Mouse (Mus musculus) ES-E14 (cell line): ENCODE measurements around the gene Kcnj12.

Experiments used
- CHD2 ChIP-seq: IDR thresholded peaks from 2 replicates; pipeline ENCODE4 v1.6.1; 2014; ENCODE audit warnings: mild to moderate bottlenecking, low read depth, low read length, inconsistent platforms
- HCFC1 ChIP-seq: IDR thresholded peaks from 2 replicates; pipeline ENCODE4 v1.6.1; 2012; ENCODE audit warnings: low read length, inconsistent platforms, borderline replicate concordance; ENCODE audit not compliant: insufficient read depth
- MAFK ChIP-seq: IDR thresholded peaks from 2 replicates; pipeline ENCODE4 v1.6.1; 2014; ENCODE audit warnings: mild to moderate bottlenecking, low read depth, low read length, inconsistent platforms; ENCODE audit not compliant: insufficient read depth
- ZC3H11A ChIP-seq: IDR thresholded peaks from 2 replicates; pipeline ENCODE4 v1.6.1; 2012; ENCODE audit warnings: low read depth, mild to moderate bottlenecking, inconsistent platforms, low read length, borderline replicate concordance
- ZNF384 ChIP-seq: IDR thresholded peaks from 2 replicates; pipeline ENCODE4 v1.6.1; 2012; ENCODE audit warnings: low read depth, low read length, inconsistent platforms

- TF ChIP-seq ZC3H11A, result no peak
- no peak for TF ChIP-seq ZNF384
- no peak for TF ChIP-seq CHD2
- TF ChIP-seq MAFK, result no peak
- TF ChIP-seq HCFC1, result no peak
Measured at GRCm38 (mm10) chr11:61075361-61076326, 53.3 kb downstream of the Kcnj12 start.
